Mouse (Mus musculus) forebrain, embryonic 16.5 days (tissue): ENCODE results near the gene Ndufc2. TPM values are rescaled to one million over a fixed set of nuclear protein-coding genes. Genes with fewer than 3 reads are reported as not detected.

ENCODE experiments used
- ATAC-seq: fragments of 200-750 bp; cut with Nextera tagmentation; 2 replicates; pipeline ENCODE4 v1.8.0; 2017; ENCODE audit warnings: mild to moderate bottlenecking, moderate library complexity
- H3K27ac ChIP-seq: fragments of 300-500 bp; sonication (generic); 2 replicates; pipeline ENCODE4 v1.5.1; 2014; ENCODE audit warnings: low read length, control low read depth
- H3K27me3 ChIP-seq: fragments of 300-500 bp; sonication (generic); replicated peaks from 2 replicates; pipeline ENCODE4 v1.6.1; 2014; ENCODE audit warnings: low read length; ENCODE audit not compliant: control insufficient read depth, insufficient read depth
- H3K36me3 ChIP-seq: fragments of 300-500 bp; sonication (generic); 2 replicates; pipeline ENCODE4 v1.6.1; 2014; ENCODE audit not compliant: control insufficient read depth, insufficient read depth
- H3K4me1 ChIP-seq: fragments of 300-500 bp; sonication (generic); replicated peaks from 2 replicates; pipeline ENCODE4 v1.6.1; 2014; ENCODE audit warnings: low read length; ENCODE audit not compliant: control insufficient read depth, insufficient read depth
- H3K4me2 ChIP-seq: fragments of 300-500 bp; sonication (generic); 2 replicates; pipeline ENCODE4 v1.6.1; 2014; ENCODE audit warnings: mild to moderate bottlenecking, low read length, control low read depth
- H3K4me3 ChIP-seq: fragments of 300-500 bp; sonication (generic); replicated peaks from 2 replicates; pipeline ENCODE4 v1.5.1; 2014; ENCODE audit warnings: mild to moderate bottlenecking, low read length, control low read depth
- H3K9ac ChIP-seq: fragments of 300-500 bp; sonication (generic); replicated peaks from 2 replicates; pipeline ENCODE4 v1.6.1; 2014; ENCODE audit warnings: low read depth, low read length, control low read depth
- H3K9me3 ChIP-seq: fragments of 300-500 bp; sonication (generic); 2 replicates; pipeline ENCODE4 v1.6.1; 2016; ENCODE audit warnings: low read length; ENCODE audit not compliant: control insufficient read depth
- WGBS: fragments of 180-500 bp; shearing (Covaris S2); extraction: QIAGEN DNeasy Blood & Tissue Kit; methylation state at CpG from one replicate; pipeline ENCODE4 v1.1.7; 2014; 5-methylcytosine and 5-hydroxymethylcytosine counted together
- polyA plus RNA-seq: library from polyadenylated mRNA; unstranded; fragments of >200 nt; fragmentation: Nextera tagmentation; extraction: Ambion mirVana; gene quantifications from 2 replicates; pipeline ENCODE4 v1.2.1, GENCODE M21; 2015

Gene Ndufc2
- polyA plus RNA-seq, 1 experiment from 2014 or later = 398 TPM

DNA sequence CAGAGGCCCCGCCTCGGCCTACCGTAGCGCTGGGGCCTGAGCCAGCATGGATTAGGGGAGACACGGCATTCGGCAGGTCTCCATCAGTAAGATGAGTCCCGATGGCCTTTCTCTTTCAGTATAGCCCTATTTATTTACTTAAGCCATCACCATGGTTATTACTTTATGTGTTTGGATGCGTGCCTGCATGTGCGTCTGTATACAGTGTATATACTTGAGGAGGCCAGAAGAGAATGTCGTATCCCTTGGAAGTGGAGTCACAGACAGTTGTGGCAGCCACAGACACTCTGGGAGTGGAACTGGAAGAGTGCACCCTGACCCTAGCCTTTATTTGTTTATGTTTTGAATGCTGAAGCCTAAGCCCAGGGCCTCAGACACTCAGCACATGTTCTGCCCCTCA lies 7.3 kb downstream of the Ndufc2 start:
- peaks cover 16% of the 10 kb centered on the region for H3K36me3 ChIP-seq
- no peaks in the 10 kb centered on the region for H3K9me3 ChIP-seq
- ATAC-seq = no peak
- WGBS = 83% methylated on average over 10 of the region's 10 CpGs
- H3K27me3 ChIP-seq = no peaks in the 10 kb centered on the region
- H3K4me2 ChIP-seq = no peak overlapping the region
- H3K9ac ChIP-seq = no peak overlapping the region
- no peaks in the 10 kb centered on the region for H3K4me1 ChIP-seq
- no peak overlapping the region for H3K4me3 ChIP-seq
- H3K27ac ChIP-seq = no peak overlapping the region

DNA sequence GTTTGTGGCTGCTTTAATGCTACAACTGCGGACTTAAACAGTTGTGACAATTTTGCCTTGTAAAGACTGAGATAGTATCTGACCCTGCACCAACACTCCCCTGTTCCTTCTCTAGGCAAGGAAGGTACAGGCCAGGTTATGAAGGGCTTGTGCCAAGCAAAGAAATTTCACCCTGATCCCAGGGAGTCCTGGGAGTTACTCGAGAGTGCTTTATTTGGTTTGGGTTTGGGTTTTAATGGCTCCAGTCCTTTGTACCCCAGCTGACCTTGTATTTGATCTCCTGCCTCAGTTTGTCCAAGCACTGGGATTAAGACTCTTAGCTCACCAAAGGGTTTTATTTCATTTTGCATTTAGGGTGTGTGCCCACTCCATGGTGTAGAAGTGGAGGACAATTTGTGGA lies 11.3 kb downstream of the Ndufc2 start:
- H3K4me1 ChIP-seq = no peaks in the 10 kb centered on the region
- no peak overlapping the region for H3K4me2 ChIP-seq
- no peak overlapping the region for H3K9ac ChIP-seq
- H3K27ac ChIP-seq = no peak overlapping the region
- H3K27me3 ChIP-seq = no peaks in the 10 kb centered on the region
- ATAC-seq = no peak
- H3K36me3 ChIP-seq = peaks cover 16% of the 10 kb centered on the region
- WGBS = 93% methylated on average over 2 of the region's 2 CpGs
- no peak overlapping the region for H3K4me3 ChIP-seq
- no peaks in the 10 kb centered on the region for H3K9me3 ChIP-seq

DNA sequence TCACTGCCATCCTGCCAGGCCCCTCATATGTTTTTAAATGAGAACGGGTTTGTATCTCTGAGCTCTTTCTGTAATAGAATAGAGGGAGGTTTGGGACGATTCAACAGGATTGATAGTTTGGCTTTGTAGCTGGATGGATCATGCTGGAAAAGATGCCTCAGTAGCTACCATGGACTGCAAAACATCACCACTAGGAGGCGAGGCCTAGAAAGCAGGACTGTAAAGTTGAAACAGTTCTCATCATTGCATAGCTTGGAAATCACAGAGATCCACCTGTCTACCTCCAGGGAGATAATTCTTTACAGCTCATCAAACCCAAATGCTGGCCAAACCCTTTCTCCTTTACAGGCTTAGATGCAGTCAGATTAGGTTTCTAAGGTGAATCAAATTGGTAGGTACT lies 11.8 kb downstream of the Ndufc2 start:
- 76% methylated on average over 3 of the region's 3 CpGs for WGBS
- ATAC-seq = no peak
- no peak overlapping the region for H3K4me3 ChIP-seq
- H3K9ac ChIP-seq = no peak overlapping the region
- no peak overlapping the region for H3K4me2 ChIP-seq
- H3K27me3 ChIP-seq = no peaks in the 10 kb centered on the region
- H3K36me3 ChIP-seq = peaks cover 16% of the 10 kb centered on the region
- no peaks in the 10 kb centered on the region for H3K4me1 ChIP-seq
- H3K27ac ChIP-seq = no peak overlapping the region
- no peaks in the 10 kb centered on the region for H3K9me3 ChIP-seq

DNA sequence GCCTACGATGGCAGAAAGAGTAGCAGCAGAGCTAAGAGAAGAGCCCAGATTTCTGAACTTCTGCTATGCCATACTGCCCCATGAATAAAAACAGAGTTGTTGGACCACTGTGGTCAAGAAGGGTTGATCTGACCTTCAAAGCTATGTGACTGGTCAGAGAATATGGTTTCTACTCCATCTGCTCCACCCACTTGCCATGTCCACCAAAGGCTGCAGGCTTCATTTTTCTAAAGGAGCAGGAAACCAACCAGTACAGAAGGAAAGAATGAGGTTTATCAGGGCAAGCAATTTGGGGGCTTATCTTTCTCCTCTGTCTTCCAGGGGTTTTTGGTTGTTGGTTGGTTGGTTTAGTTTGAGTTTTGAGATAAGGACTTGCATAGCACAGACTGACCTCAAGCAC lies 14.2 kb downstream of the Ndufc2 start:
- 100% methylated on average over 1 of the region's 1 CpGs for WGBS
- Histone ChIP-seq H3K27me3 (no peaks in the 10 kb centered on the region), H3K9ac (no peak overlapping the region), H3K9me3 (no peaks in the 10 kb centered on the region), H3K4me3 (no peak overlapping the region), H3K36me3 (peaks cover 8% of the 10 kb centered on the region; the same call in 1 of the 2 replicates), H3K4me1 (peaks cover 5% of the 10 kb centered on the region), H3K4me2 (no peak overlapping the region), H3K27ac (no peak overlapping the region)
- no peak for ATAC-seq

DNA sequence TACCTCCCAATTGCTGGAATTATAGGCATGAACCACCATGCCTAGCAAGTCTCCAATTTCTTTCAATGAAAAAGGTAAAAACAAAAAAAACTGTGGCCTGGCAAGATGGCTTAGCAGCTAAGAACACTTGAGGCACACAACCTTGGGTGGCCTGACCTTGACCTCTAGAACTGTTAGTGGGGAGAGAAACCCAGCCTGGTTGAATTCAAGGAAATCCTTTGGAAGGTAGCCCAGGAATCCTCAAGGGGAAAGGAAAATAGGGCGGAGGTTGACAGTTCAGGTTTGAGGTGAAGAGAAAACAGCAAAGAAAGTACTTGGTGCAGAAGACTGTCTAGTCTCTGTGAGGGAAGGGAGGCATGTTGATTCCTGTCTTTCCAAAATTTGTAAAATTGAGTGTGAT lies 14.6 kb downstream of the Ndufc2 start:
- Histone ChIP-seq H3K4me1 (peaks cover 5% of the 10 kb centered on the region), H3K4me2 (no peak overlapping the region), H3K27me3 (no peaks in the 10 kb centered on the region), H3K27ac (no peak overlapping the region), H3K9me3 (no peaks in the 10 kb centered on the region), H3K4me3 (no peak overlapping the region), H3K9ac (no peak overlapping the region), H3K36me3 (peaks cover 7% of the 10 kb centered on the region; the same call in 1 of the 2 replicates)
- WGBS = 95% methylated on average over 1 of the region's 1 CpGs
- no peak for ATAC-seq

DNA sequence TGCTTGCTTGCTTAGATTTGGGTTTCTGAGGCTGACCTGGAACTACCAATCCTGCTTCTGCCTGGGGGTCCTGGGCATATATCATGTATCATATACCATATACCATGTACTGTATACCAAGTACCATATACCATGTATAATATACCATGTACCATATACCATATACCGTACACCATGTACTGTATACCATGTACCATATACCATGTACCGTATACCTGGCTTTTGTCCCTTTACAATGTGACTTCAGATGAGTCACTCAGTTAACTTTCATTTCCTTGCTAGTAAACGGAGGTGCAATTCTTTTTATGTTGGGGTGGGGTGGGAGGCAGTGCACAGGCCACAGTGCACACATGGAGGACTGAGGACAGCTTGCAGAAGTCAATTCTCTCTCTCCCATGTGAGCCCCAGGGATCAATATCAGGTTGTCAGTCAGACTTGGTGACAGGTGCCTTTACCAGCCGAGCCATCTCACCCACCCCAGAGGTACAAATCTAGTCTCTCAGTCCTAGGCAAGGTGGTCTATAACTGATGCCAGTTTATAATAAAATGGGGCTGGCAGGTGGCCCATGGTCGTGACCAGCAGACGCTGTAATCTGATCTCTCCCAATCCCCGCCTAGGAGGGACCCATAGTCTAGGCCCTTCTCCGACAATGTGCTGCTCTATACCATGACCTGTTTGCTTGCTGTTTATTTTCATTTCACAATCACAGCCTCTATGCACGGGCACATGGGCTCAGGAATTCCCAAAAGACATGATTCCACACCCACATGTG lies 15.3 kb downstream of the Ndufc2 start:
- Histone ChIP-seq H3K4me3 (no peak overlapping the region), H3K27me3 (no peaks in the 10 kb centered on the region), H3K9me3 (no peaks in the 10 kb centered on the region), H3K36me3 (0 out of 2 replicates have a peak, but pooled peaks cover 2% of the 10 kb centered on the region), H3K9ac (no peak overlapping the region), H3K4me1 (peaks cover 5% of the 10 kb centered on the region), H3K27ac (no peak overlapping the region), H3K4me2 (no peak overlapping the region)
- no peak for ATAC-seq
- whole genome bisulfite sequencing = 55% methylated on average over 9 of the region's 9 CpGs

DNA sequence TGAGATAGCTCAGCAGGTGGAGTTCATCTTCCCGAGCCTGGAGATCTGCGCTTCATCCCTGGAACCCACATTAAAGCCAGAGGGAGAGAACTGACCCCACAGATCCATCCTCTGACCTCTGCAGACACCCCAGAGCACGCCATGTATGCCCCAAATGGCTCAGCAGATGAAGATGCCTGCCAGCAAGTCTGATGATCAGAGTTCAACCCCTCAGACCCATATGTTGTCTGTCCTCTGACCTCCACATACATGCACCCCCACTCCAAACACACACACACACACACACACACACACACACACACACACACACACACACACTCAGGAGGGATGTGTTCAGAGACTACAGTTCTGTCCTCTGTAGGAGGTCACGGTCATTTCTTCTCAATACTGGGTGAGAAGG lies 16.7 kb downstream of the Ndufc2 start:
- WGBS = 88% methylated on average over 4 of the region's 4 CpGs

DNA sequence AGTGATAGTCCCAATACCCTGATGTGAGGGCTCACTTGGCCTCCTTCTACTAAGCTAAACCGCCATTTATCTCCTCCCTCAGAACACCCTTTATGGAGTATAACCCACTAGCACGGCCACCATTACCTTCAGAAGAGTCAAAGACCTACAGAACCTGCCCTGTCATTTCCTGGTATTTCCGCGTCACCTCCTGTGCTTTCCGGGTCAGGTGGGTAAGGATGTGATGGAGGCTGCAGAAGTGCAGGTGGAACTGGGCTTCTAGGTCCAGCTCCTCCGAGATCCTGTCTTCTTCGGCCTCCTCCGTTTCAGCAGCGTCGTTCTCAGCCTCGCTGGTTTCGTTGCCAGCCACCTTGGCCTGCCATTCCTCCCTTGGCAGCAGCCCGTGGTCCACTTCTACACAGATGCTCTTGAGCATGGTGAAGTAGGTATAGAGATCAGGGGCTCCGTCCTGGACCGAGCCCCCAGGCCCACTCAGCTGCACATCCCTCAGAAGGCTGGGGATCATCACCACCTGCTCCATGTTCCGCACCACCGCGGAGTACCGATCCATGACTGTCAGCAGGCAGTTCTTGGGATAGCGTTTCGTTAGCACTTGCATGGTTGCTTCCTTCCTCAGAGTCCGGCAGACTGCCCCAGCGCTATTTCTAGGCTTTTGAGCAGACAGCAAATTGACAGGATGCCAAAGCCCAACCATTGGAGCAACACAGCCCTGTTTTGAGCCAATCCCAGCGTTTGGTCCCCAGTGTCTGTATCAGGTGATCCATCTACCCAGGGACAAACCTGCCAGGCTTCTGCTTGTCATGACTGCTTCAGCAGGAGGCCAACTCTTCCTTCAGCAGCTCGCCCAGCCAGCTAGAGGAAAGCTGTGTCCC lies 17.3 kb downstream of the Ndufc2 start, which contains the start of gene Thrsp:
Thrsp (minus strand) TSS at position 825 of the 872 bp plus-strand sequence.
- ATAC-seq = peak; percentile 73
- Histone ChIP-seq H3K4me2 (peak within 1 kb of the TSS; percentile 20), H3K27ac (no peak within 1 kb of the TSS), H3K4me1 (peaks cover 8% of the 10 kb centered on the region), H3K36me3 (no peaks in the 10 kb centered on the region), H3K4me3 (no peak within 1 kb of the TSS), H3K9ac (no peak within 1 kb of the TSS), H3K27me3 (no peaks in the 10 kb centered on the region), H3K9me3 (no peaks in the 10 kb centered on the region)
- WGBS = 71% methylated on average over 25 of the region's 25 CpGs

More for the DNA sequence above, 16.7 kb downstream of the Ndufc2 start:
- no peak for ATAC-seq
- H3K4me2 ChIP-seq = no peak overlapping the region
- H3K27ac ChIP-seq = no peak overlapping the region
- H3K36me3 ChIP-seq = no peaks in the 10 kb centered on the region
- H3K9me3 ChIP-seq = no peaks in the 10 kb centered on the region
- no peaks in the 10 kb centered on the region for H3K27me3 ChIP-seq
- H3K4me1 ChIP-seq = peaks cover 8% of the 10 kb centered on the region
- H3K4me3 ChIP-seq = no peak overlapping the region
- H3K9ac ChIP-seq = no peak overlapping the region

DNA sequence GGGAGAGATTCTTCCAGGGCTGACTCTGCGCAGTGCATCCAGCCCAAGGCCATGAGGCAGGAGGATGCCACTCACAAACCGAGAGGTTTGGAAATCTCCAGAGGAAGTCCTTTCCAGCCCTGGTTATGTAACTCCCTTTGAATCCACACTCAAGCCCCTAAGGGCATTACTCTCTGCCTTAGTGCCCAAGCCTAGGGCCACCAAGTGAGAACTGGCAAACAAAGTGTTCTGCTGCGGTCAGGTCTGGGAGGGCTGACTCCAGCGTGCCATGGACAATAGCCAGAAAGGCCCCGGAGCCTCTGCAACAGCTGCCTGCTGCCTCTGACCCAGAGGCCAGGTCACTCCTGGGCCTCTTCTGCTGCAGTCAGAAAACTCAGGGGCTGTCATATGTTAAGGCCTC lies 18.9 kb downstream of the Ndufc2 start:
- Histone ChIP-seq H3K4me3 (no peak overlapping the region), H3K27me3 (no peaks in the 10 kb centered on the region), H3K9ac (no peak overlapping the region), H3K9me3 (no peaks in the 10 kb centered on the region), H3K4me1 (peaks cover 8% of the 10 kb centered on the region), H3K27ac (no peak overlapping the region), H3K36me3 (no peaks in the 10 kb centered on the region), H3K4me2 (no peak overlapping the region)
- 77% methylated on average over 5 of the region's 5 CpGs for WGBS
- ATAC-seq = no peak
